Mouse (Mus musculus): ENCODE measurements around the gene Scaf11.

DNA sequence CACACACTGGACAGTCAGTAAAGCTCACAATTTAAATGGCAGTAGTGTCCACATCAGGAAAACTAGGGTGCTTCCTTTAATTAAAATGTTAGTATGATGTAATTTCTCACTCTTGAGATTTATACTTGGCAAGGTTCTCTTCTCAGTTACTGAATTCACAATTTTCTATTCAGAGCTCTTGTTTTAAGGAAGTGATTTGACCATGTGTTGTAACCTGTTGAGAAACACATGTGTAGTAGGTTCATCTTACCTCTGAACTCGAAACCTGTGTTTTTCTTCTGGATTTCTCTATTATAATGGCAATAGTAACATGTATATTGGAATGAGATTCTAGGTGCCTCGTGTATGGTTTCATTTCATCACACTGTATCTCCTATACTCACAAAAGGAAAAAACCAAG lies 84.4 kb downstream of the Scaf11 start:
- no peak for TF ChIP-seq CTCF (IDR thresholded peaks at IDR 0.05; ENCODE audit: extremely low read depth, insufficient read depth, low read length)
- no peak for TF ChIP-seq POLR2A (IDR thresholded peaks at IDR 0.05; ENCODE audit: extremely low read depth, insufficient read depth, low read length)
